Mouse (Mus musculus) megakaryocyte, adult 5-6 weeks (primary cell): ENCODE data around the gene Rbms3. TPM values are rescaled to one million over a fixed set of nuclear protein-coding genes. Genes with fewer than 3 reads are reported as not detected.

Experiments
- ATAC-seq: 2 replicates; pipeline ENCODE4 v1.8.0; 2016; ENCODE audit warnings: mild to moderate bottlenecking, inconsistent platforms; ENCODE audit not compliant: poor library complexity, severe bottlenecking
- total RNA-seq, 2 experiments: library from RNA; stranded (forward) in 1 of 2; stranded (reverse) in 1 of 2; fragments of 153-499, 151-499 nt in 1 of 2; fragments of 221-1000, 200-1000 nt in 1 of 2; gene quantifications; 2 replicates each; pipeline versions ENCODE4 v1.2.3 to v1.2.4; 2015 to 2017

Gene Rbms3
- total RNA-seq, 2 experiments from 2014 or later, result 0.04 to 0.25 TPM

GRCm38 (mm10) chr9:116674191-116674590 lies 955.5 kb downstream of the Rbms3 start:
- ATAC-seq, result no peak

- no peak for ATAC-seq
Observed at GRCm38 (mm10) chr9:116661026-116661425, 968.7 kb downstream of the Rbms3 start.

GRCm38 (mm10) chr9:116659936-116660335 lies 969.8 kb downstream of the Rbms3 start:
- ATAC-seq, result no peak

GRCm38 (mm10) chr9:116657141-116657540 lies 972.6 kb downstream of the Rbms3 start:
- ATAC-seq, result no peak

GRCm38 (mm10) chr9:116651414-116651813 lies 978.3 kb downstream of the Rbms3 start:
- ATAC-seq, result no peak

GRCm38 (mm10) chr9:116649955-116650354 lies 979.8 kb downstream of the Rbms3 start:
- no peak for ATAC-seq

- ATAC-seq, result no peak
Observed at GRCm38 (mm10) chr9:116649086-116649792, 980.5 kb downstream of the Rbms3 start.

GRCm38 (mm10) chr9:116644616-116645015 lies 985.1 kb downstream of the Rbms3 start:
- ATAC-seq, result no peak

GRCm38 (mm10) chr9:116640302-116640679 lies 989.4 kb downstream of the Rbms3 start:
- no peak for ATAC-seq

GRCm38 (mm10) chr9:116639597-116640301 lies 990.0 kb downstream of the Rbms3 start:
- no peak for ATAC-seq

GRCm38 (mm10) chr9:116633786-116634185 lies 995.9 kb downstream of the Rbms3 start:
- no peak for ATAC-seq

- no peak for ATAC-seq
Observed at GRCm38 (mm10) chr9:116633075-116633474, 996.6 kb downstream of the Rbms3 start.

GRCm38 (mm10) chr9:116631816-116632215 lies 997.9 kb downstream of the Rbms3 start:
- no peak for ATAC-seq

- ATAC-seq, result no peak
Observed at GRCm38 (mm10) chr9:116630805-116631204, 998.9 kb downstream of the Rbms3 start.

- ATAC-seq, result no peak
Observed at GRCm38 (mm10) chr9:116620434-116620833, 1009.3 kb downstream of the Rbms3 start.

GRCm38 (mm10) chr9:116618886-116619285 lies 1010.8 kb downstream of the Rbms3 start:
- ATAC-seq, result no peak

GRCm38 (mm10) chr9:116613276-116613675 lies 1016.4 kb downstream of the Rbms3 start:
- no peak for ATAC-seq

GRCm38 (mm10) chr9:116596046-116596445 lies 1033.7 kb downstream of the Rbms3 start:
- no peak for ATAC-seq

- no peak for ATAC-seq
Observed at GRCm38 (mm10) chr9:116592486-116592885, 1037.2 kb downstream of the Rbms3 start.

- ATAC-seq, result no peak
Observed at GRCm38 (mm10) chr9:116591071-116591470, 1038.6 kb downstream of the Rbms3 start.

- no peak for ATAC-seq
Observed at GRCm38 (mm10) chr9:116569680-116570079, 1060.0 kb downstream of the Rbms3 start.

- ATAC-seq, result no peak
Observed at GRCm38 (mm10) chr9:116566711-116567110, 1063.0 kb downstream of the Rbms3 start.
